Mouse (Mus musculus): ENCODE measurements around the gene Syt11.
"Not testable (repeated sequence)": the region's sequence is repeated elsewhere in the genome, so short reads cannot be mapped to it uniquely, and the experiment has no call there.

DNA sequence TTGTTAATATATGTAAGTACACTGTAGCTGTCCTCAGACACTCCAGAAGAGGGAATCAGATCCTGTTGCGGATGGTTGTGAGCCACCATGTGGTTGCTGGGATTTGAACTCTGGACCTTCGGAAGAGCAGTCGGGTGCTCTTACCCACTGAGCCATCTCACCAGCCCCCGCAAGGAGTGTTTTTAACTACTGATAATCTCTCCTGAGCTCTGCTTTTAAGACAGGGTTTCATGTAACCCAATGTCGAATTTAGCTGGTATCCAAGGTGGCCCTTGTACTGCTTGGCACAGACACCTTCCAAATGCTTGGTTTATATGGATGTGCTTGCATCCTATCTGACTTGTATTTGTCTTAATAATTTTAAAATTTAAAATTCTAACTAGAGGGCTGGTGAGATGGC, 59.2 kb downstream of the Syt11 start:
- TF ChIP-seq CTCF (IDR thresholded peaks at IDR 0.05; ENCODE audit: borderline replicate concordance, extremely low read depth, insufficient read depth, insufficient read length); POLR2A (IDR thresholded peaks at IDR 0.05; ENCODE audit: borderline replicate concordance, extremely low read depth, insufficient read depth, insufficient read length, poor library complexity, severe bottlenecking): not testable (repeated sequence)
